In genomic region chr1:57096740-57097139, GRCm38 (mm10) we compare ENCODE assay signal across 13 mouse cellular contexts.
DNase-seq lines count a peak whose midpoint lies in the region; ATAC-seq lines count a peak whose summit lies in the region.
"Had no signal": no experiment of that assay in that cellular context is flagged by ENCODE, and none has a peak within 500 bp of the region (broad histone marks: within the 10 kb centered on the region; RNA-seq: fewer than 3 reads in every experiment).

No protein-coding gene starts in this region.

- no peaks in the 10 kb centered on the region for H3K36me3 ChIP-seq in neural tube, embryonic 15.5 days
- H3K36me3 ChIP-seq: midbrain, embryonic 13.5 days had no signal

- H3K27me3 ChIP-seq in neural tube, embryonic 15.5 days (replicated peaks): no peaks in the 10 kb centered on the region
- H3K27me3 ChIP-seq: CH12.LX; midbrain, embryonic 13.5 days had no signal

- no peaks in the 10 kb centered on the region for H3K9me3 ChIP-seq in neural tube, embryonic 15.5 days (replicated peaks)
- H3K9me3 ChIP-seq: midbrain, embryonic 13.5 days had no signal

- H3K27ac ChIP-seq in neural tube, embryonic 15.5 days (replicated peaks): no peak overlapping the region
- H3K27ac ChIP-seq: midbrain, embryonic 13.5 days had no signal

- H3K4me1 ChIP-seq in neural tube, embryonic 15.5 days: no peaks in the 10 kb centered on the region
- H3K4me1 ChIP-seq: midbrain, embryonic 13.5 days had no signal

- H3K9ac ChIP-seq in neural tube, embryonic 15.5 days (replicated peaks): no peak overlapping the region
- H3K9ac ChIP-seq: midbrain, embryonic 13.5 days had no signal

- intact Hi-C loops in heart, postnatal 10 days (cut with DNase I): no loop called here

- no peak overlapping the region for H3K4me2 ChIP-seq in neural tube, embryonic 15.5 days
- H3K4me2 ChIP-seq: midbrain, embryonic 13.5 days had no signal

- 71% methylated on average over 8 of the region's 8 CpGs for WGBS in neural tube, embryonic 15.5 days

- no peak overlapping the region for H3K4me3 ChIP-seq in neural tube, embryonic 15.5 days (replicated peaks)
- H3K4me3 ChIP-seq: midbrain, embryonic 13.5 days had no signal

- no peak for ATAC-seq in neural tube, embryonic 15.5 days (ENCODE audit: low FRiP score)
- ATAC-seq: midbrain, embryonic 13.5 days had no signal

- DNase-seq in heart, postnatal 10 days: peak; percentile 27 to 30
- DNase-seq in heart, adult 18-20 months: no peak
- DNase-seq in neural tube, embryonic 10.5 days (ENCODE audit: extremely low spot score, low spot score): peak; percentile 18
- DNase-seq in hindlimb bud, embryonic 11.5 days (ENCODE audit: extremely low spot score, low read depth, low spot score): peak; percentile 46
- DNase-seq in gastrocnemius, adult 18-20 months (ENCODE audit: low spot score): no peak
- DNase-seq in thymus, postnatal 0 days (ENCODE audit: low spot score): no peak
- DNase-seq: adrenal gland, postnatal 25 days; cerebellum, adult 11-12 months; lung, postnatal 14 days; thymus, adult 18-20 months had no signal

Comparison
In these comparisons a context has a peak if more than half of its experiments do, and no peak if none do; other contexts are left out.
1. DNase-seq: peak in heart, postnatal 10 days (2 of 2), neural tube, embryonic 10.5 days (single experiment) and hindlimb bud, embryonic 11.5 days (single experiment); none in heart, adult 18-20 months (0 of 2), gastrocnemius, adult 18-20 months (single experiment) and thymus, postnatal 0 days (single experiment).